Mouse (Mus musculus) embryonic facial prominence, embryonic 13.5 days (tissue): ENCODE measurements around the gene Zfp326. TPM values are rescaled to one million over a fixed set of nuclear protein-coding genes. Genes with fewer than 3 reads are reported as not detected.
A peak's percentile ranks its signal among the peaks of the same experiment; 100 is the strongest.

ENCODE experiments used
- ATAC-seq: fragments of 200-750 bp; cut with Nextera tagmentation; 2 replicates; pipeline ENCODE4 v1.8.0; 2017; ENCODE audit warnings: low read depth; ENCODE audit not compliant: insufficient number of reproducible peaks, insufficient read depth, low FRiP score, low TSS enrichment
- H3K27ac ChIP-seq: fragments of 300-500 bp; sonication (generic); 2 replicates; pipeline ENCODE4 v1.5.1; 2015; ENCODE audit warnings: moderate library complexity, mild to moderate bottlenecking, inconsistent platforms
- H3K27me3 ChIP-seq: fragments of 300-500 bp; sonication (generic); 2 replicates; pipeline ENCODE4 v1.6.1; 2015; ENCODE audit warnings: mild to moderate bottlenecking, inconsistent platforms
- H3K36me3 ChIP-seq: fragments of 300-500 bp; sonication (generic); 2 replicates; pipeline ENCODE4 v1.6.1; 2015; ENCODE audit warnings: mild to moderate bottlenecking, inconsistent platforms
- H3K4me1 ChIP-seq: fragments of 300-500 bp; sonication (generic); 2 replicates; pipeline ENCODE4 v1.6.1; 2015; ENCODE audit warnings: inconsistent platforms
- H3K4me2 ChIP-seq: fragments of 300-500 bp; sonication (generic); 2 replicates; pipeline ENCODE4 v1.6.1; 2015; ENCODE audit warnings: moderate library complexity, mild to moderate bottlenecking, inconsistent platforms
- H3K4me3 ChIP-seq: fragments of 300-500 bp; sonication (generic); 2 replicates; pipeline ENCODE4 v1.5.1; 2015; ENCODE audit warnings: mild to moderate bottlenecking, inconsistent platforms
- H3K9ac ChIP-seq: fragments of 300-500 bp; sonication (generic); 2 replicates; pipeline ENCODE4 v1.6.1; 2015; ENCODE audit warnings: mild to moderate bottlenecking, inconsistent platforms
- H3K9me3 ChIP-seq: fragments of 300-500 bp; sonication (generic); 2 replicates; pipeline ENCODE4 v1.6.1; 2016; ENCODE audit warnings: inconsistent platforms
- WGBS: fragments of 180-500 bp; shearing (Covaris S2); methylation state at CpG from one replicate; pipeline ENCODE4 v1.1.7; 2015; ENCODE audit warnings: mixed read lengths; 5-methylcytosine and 5-hydroxymethylcytosine counted together
- polyA plus RNA-seq: library from polyadenylated mRNA; unstranded; fragments of >200 nt; fragmentation: Nextera tagmentation; extraction: Ambion mirVana; gene quantifications from 2 replicates; pipeline ENCODE4 v1.2.1, GENCODE M21; 2015

The Zfp326 gene
- polyA plus RNA-seq, 1 experiment from 2014 or later = 59.5 TPM

- no peak overlapping the region for H3K9ac ChIP-seq
- H3K27me3 ChIP-seq = no peaks in the 10 kb centered on the region
- WGBS = 25% methylated on average over 3 of the region's 3 CpGs
- peaks cover 17% of the 10 kb centered on the region for H3K4me1 ChIP-seq
- no peak for ATAC-seq
- H3K4me3 ChIP-seq = no peak overlapping the region
- no peaks in the 10 kb centered on the region for H3K36me3 ChIP-seq
- no peak overlapping the region for H3K4me2 ChIP-seq
- H3K9me3 ChIP-seq = no peaks in the 10 kb centered on the region
- H3K27ac ChIP-seq = no peak overlapping the region
Measured at GRCm38 (mm10) chr5:105868593-105868992, 7.8 kb upstream of the Zfp326 start.

- ATAC-seq = no peak
- Histone ChIP-seq H3K4me3 (no peak overlapping the region), H3K9ac (no peak overlapping the region), H3K4me2 (no peak overlapping the region), H3K4me1 (peaks cover 17% of the 10 kb centered on the region), H3K27me3 (no peaks in the 10 kb centered on the region), H3K27ac (no peak overlapping the region), H3K36me3 (no peaks in the 10 kb centered on the region), H3K9me3 (no peaks in the 10 kb centered on the region)
- 83% methylated on average over 7 of the region's 7 CpGs for WGBS
Measured at GRCm38 (mm10) chr5:105869739-105870138, 6.6 kb upstream of the Zfp326 start.

DNA sequence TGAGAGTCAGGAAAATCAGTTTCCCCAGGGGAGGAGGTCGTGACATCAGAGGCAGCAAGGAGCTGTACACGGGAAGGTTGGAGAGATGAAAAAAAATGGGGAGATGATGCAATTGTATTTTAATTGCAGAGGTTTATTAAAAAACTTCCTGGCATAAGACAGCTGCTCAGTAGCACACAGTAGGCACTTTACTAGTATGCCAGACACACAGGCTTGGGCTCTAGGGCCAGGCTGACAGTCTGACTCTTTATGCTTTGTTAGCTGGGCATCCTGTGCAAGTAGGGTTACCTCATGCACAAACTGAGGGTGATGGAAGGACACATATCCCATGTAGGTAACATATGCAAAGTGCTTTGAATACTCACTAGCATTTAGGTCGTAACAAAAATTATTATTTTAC lies 5.2 kb upstream of the Zfp326 start:
- Histone ChIP-seq H3K4me1 (peaks cover 17% of the 10 kb centered on the region), H3K27me3 (no peaks in the 10 kb centered on the region)
- WGBS = 71% methylated on average over 3 of the region's 3 CpGs

GRCm38 (mm10) chr5:105872176-105872575 lies 4.2 kb upstream of the Zfp326 start:
- no peak for ATAC-seq
- no peaks in the 10 kb centered on the region for H3K36me3 ChIP-seq
- H3K9ac ChIP-seq = no peak overlapping the region
- no peaks in the 10 kb centered on the region for H3K9me3 ChIP-seq
- WGBS = 81% methylated on average over 8 of the region's 8 CpGs
- no peaks in the 10 kb centered on the region for H3K27me3 ChIP-seq
- peaks cover 9% of the 10 kb centered on the region for H3K4me1 ChIP-seq
- H3K27ac ChIP-seq = no peak overlapping the region
- H3K4me3 ChIP-seq = no peak overlapping the region
- no peak overlapping the region for H3K4me2 ChIP-seq

More for the DNA sequence above, 5.2 kb upstream of the Zfp326 start:
- H3K9ac ChIP-seq = no peak overlapping the region
- H3K9me3 ChIP-seq = no peaks in the 10 kb centered on the region
- no peak for ATAC-seq
- no peak overlapping the region for H3K27ac ChIP-seq
- H3K4me2 ChIP-seq = no peak overlapping the region
- no peaks in the 10 kb centered on the region for H3K36me3 ChIP-seq
- H3K4me3 ChIP-seq = no peak overlapping the region

DNA sequence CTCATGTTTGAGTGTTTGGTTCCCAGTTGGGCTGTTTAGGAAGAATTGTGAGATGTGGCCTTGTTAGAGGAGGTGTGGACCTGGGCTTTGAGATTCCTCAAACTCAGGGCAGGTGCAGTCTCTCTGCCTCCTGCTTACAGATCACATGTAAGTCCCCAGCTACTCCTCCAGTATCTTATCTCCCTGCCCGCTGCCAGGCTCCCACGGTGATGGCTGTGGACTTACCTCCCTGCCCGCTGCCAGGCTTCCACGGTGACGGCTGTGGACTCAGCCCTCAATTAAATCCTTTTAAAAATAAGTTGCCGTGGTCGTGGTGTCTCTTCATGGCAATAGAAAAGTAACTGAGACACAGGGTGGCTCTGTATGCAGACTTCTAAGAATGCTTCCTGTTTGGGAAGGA lies 3.4 kb upstream of the Zfp326 start:
- Histone ChIP-seq H3K36me3 (no peaks in the 10 kb centered on the region), H3K4me3 (no peak overlapping the region), H3K4me1 (peaks cover 8% of the 10 kb centered on the region), H3K9me3 (no peaks in the 10 kb centered on the region), H3K27ac (no peak overlapping the region), H3K4me2 (no peak overlapping the region), H3K9ac (no peak overlapping the region), H3K27me3 (no peaks in the 10 kb centered on the region)
- 54% methylated on average over 7 of the region's 7 CpGs for WGBS
- no peak for ATAC-seq

GRCm38 (mm10) chr5:105873774-105874173 lies 2.6 kb upstream of the Zfp326 start:
- H3K4me2 ChIP-seq = no peak overlapping the region

DNA sequence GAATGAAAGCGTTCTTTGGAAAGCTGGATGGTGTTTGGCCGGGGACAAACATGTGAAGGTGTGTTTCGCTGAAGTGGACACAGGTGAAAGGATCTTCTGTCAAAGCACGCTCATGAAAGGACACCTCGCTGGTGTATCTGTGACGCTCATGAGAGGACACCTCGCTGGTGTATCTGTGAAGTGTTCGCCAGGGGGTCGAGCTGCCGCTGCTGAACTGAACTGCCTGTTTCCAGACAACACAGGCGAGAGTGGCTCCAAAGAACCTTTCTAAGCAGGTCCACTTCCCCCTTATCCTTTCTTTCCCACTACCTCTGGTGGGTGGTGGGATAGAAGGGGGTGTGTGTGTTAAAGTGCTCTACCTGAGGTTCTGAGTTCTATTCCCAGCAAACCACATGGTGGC lies 1.9 kb upstream of the Zfp326 start:
- peaks cover 12% of the 10 kb centered on the region for H3K4me1 ChIP-seq
- WGBS = 95% methylated on average over 11 of the region's 11 CpGs
- H3K4me2 ChIP-seq = no peak overlapping the region
- H3K9me3 ChIP-seq = no peaks in the 10 kb centered on the region
- H3K9ac ChIP-seq = no peak overlapping the region
- H3K36me3 ChIP-seq = no peaks in the 10 kb centered on the region
- H3K27me3 ChIP-seq = no peaks in the 10 kb centered on the region
- H3K4me3 ChIP-seq = no peak overlapping the region
- ATAC-seq = no peak
- H3K27ac ChIP-seq = no peak overlapping the region

More at GRCm38 (mm10) chr5:105873774-105874173, 2.6 kb upstream of the Zfp326 start:
- H3K9ac ChIP-seq = no peak overlapping the region
- H3K4me3 ChIP-seq = no peak overlapping the region
- H3K9me3 ChIP-seq = no peaks in the 10 kb centered on the region
- ATAC-seq = no peak
- H3K27ac ChIP-seq = no peak overlapping the region
- peaks cover 12% of the 10 kb centered on the region for H3K4me1 ChIP-seq
- no peaks in the 10 kb centered on the region for H3K27me3 ChIP-seq
- 54% methylated on average over 3 of the region's 3 CpGs for WGBS
- no peaks in the 10 kb centered on the region for H3K36me3 ChIP-seq

DNA sequence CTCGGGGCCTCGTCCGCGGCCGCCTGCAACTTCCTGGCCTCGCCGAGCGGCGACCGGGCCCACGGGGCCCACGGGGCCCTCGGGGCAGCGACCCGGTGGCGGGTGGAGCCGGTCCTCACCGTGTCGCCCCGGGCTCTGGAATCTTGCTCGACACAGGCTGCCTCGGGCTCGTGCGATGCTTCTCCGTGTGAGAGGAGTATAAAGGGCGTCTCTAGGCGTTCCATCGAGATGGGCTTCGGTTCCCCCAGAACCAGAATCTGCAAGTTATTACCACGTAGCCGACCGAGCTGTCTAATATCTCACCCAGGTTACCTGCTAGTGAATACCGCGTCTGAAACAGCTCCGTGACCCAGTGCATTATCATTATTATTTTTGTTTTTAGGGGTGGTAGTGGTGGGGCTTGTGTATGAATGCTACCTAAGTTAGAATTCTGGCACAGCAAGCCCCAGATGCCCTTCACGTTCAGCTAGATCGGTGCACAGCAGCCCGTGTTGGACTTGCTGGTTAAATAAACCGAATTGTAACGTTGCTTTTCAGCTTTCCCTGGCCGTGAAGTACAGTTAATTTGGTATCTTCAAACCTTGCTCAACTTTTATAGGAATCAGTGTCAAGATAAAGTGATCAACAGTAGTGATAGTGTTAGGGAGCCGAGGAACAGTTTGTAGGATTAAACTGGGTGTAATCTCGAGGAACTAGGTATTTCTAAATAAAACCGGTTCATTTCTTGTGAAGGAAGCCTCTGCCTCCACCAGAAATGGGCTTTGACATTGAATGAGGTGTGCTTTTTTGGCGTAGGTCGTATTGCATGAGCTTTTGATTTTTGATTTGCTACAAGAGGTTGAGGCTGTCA lies 785 bp downstream of the Zfp326 start:
- peak overlapping the region; percentile 90 for H3K27ac ChIP-seq
- H3K27me3 ChIP-seq = no peaks in the 10 kb centered on the region
- peak overlapping the region; percentile 77 for H3K4me2 ChIP-seq
- H3K36me3 ChIP-seq = peaks cover 13% of the 10 kb centered on the region; the same call in 1 of the 2 replicates
- H3K9ac ChIP-seq = peak overlapping the region; percentile 100
- H3K4me3 ChIP-seq = peak overlapping the region; percentile 98
- WGBS = under 1% methylated on average over 46 of the region's 46 CpGs
- no peak for ATAC-seq
- H3K9me3 ChIP-seq = no peaks in the 10 kb centered on the region
- peaks cover 20% of the 10 kb centered on the region for H3K4me1 ChIP-seq

DNA sequence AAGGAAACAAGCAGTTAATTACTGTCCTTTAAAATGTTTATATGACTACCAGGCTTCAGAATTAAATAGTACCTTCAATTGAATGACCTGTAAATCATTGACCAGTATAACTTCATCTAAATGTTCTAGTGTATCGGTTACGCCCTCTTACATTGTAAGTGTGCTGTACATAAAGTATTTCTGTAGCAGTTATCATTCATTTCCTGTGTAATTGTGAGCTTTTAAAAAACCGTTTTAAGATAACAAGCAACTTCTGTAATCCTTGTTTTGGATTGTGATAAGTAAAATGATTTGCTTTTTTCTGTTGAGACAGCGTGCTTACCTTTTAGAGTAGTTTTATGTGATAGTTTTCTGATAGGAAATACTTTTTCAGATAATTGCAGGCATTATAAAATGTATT lies 11.0 kb downstream of the Zfp326 start:
- peaks cover 51% of the 10 kb centered on the region for H3K36me3 ChIP-seq
- no peak overlapping the region for H3K4me3 ChIP-seq
- WGBS = 91% methylated on average over 4 of the region's 4 CpGs
- no peak overlapping the region for H3K4me2 ChIP-seq
- no peaks in the 10 kb centered on the region for H3K4me1 ChIP-seq
- H3K9ac ChIP-seq = no peak overlapping the region
- no peaks in the 10 kb centered on the region for H3K9me3 ChIP-seq
- H3K27me3 ChIP-seq = no peaks in the 10 kb centered on the region
- no peak for ATAC-seq
- H3K27ac ChIP-seq = no peak overlapping the region

- H3K4me1 ChIP-seq = no peaks in the 10 kb centered on the region
- H3K9me3 ChIP-seq = no peaks in the 10 kb centered on the region
- H3K4me3 ChIP-seq = no peak overlapping the region
- no peak overlapping the region for H3K9ac ChIP-seq
- ATAC-seq = no peak
- no peak overlapping the region for H3K27ac ChIP-seq
- peaks cover 56% of the 10 kb centered on the region for H3K36me3 ChIP-seq
- 90% methylated on average over 4 of the region's 4 CpGs for WGBS
- no peaks in the 10 kb centered on the region for H3K27me3 ChIP-seq
- no peak overlapping the region for H3K4me2 ChIP-seq
Measured at GRCm38 (mm10) chr5:105898161-105898560, 21.8 kb downstream of the Zfp326 start.

DNA sequence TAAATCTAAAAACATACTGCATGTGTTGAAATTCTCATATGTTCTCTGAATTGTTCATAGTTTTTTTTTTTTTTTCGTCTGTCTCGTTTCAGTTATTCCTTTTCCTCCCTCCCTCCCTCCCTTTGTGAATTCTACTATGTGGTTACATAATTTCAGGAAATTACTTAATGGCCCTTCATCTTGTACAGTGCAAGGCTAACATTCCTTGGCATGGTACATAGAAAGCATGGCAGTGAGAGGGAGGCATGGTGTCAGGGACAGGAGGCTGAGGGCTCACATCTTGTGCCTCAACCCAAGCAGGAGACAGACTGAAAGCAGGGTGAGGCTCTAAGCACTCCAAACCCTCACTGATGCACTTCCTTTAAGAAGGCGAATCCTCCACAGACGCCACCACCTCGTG lies 32.8 kb downstream of the Zfp326 start:
- Histone ChIP-seq H3K4me2 (no peak overlapping the region), H3K9me3 (no peaks in the 10 kb centered on the region), H3K4me3 (no peak overlapping the region), H3K27me3 (no peaks in the 10 kb centered on the region), H3K9ac (no peak overlapping the region), H3K36me3 (peaks cover 78% of the 10 kb centered on the region), H3K27ac (no peak overlapping the region), H3K4me1 (no peaks in the 10 kb centered on the region)
- 73% methylated on average over 5 of the region's 5 CpGs for WGBS
- no peak for ATAC-seq

- Histone ChIP-seq H3K4me2 (no peak overlapping the region), H3K9ac (no peak overlapping the region), H3K27me3 (no peaks in the 10 kb centered on the region), H3K36me3 (peaks cover 80% of the 10 kb centered on the region), H3K4me3 (no peak overlapping the region), H3K27ac (no peak overlapping the region), H3K4me1 (no peaks in the 10 kb centered on the region), H3K9me3 (no peaks in the 10 kb centered on the region)
- WGBS = 90% methylated on average over 3 of the region's 3 CpGs
- ATAC-seq = no peak
Measured at GRCm38 (mm10) chr5:105909671-105910070, 33.3 kb downstream of the Zfp326 start.
